Mouse (Mus musculus) limb, embryonic 15.5 days (tissue): ENCODE results near the gene Mgat4a. TPM values are rescaled to one million over a fixed set of nuclear protein-coding genes. Genes with fewer than 3 reads are reported as not detected.

ENCODE experiments used
- ATAC-seq: fragments of 200-750 bp; cut with Nextera tagmentation; 2 replicates; pipeline ENCODE4 v1.8.0; 2017; ENCODE audit warnings: low read depth, moderate TSS enrichment; ENCODE audit not compliant: insufficient number of reproducible peaks, low FRiP score, low TSS enrichment
- H3K27ac ChIP-seq: fragments of 300-500 bp; sonication (generic); 2 replicates; pipeline ENCODE4 v1.5.1; 2015; ENCODE audit warnings: moderate library complexity, mild to moderate bottlenecking, inconsistent platforms
- H3K27me3 ChIP-seq: fragments of 300-500 bp; sonication (generic); 2 replicates; pipeline ENCODE4 v1.6.1; 2015; ENCODE audit warnings: inconsistent platforms
- H3K36me3 ChIP-seq: fragments of 300-500 bp; sonication (generic); 2 replicates; pipeline ENCODE4 v1.6.1; 2015; ENCODE audit warnings: inconsistent platforms
- H3K4me1 ChIP-seq: fragments of 300-500 bp; sonication (generic); 2 replicates; pipeline ENCODE4 v1.6.1; 2015; ENCODE audit warnings: inconsistent platforms
- H3K4me2 ChIP-seq: fragments of 300-500 bp; sonication (generic); 2 replicates; pipeline ENCODE4 v1.6.1; 2015; ENCODE audit warnings: mild to moderate bottlenecking, inconsistent platforms
- H3K4me3 ChIP-seq: fragments of 300-500 bp; sonication (generic); 2 replicates; pipeline ENCODE4 v1.5.1; 2015; ENCODE audit warnings: mild to moderate bottlenecking, inconsistent platforms
- H3K9ac ChIP-seq: fragments of 300-500 bp; sonication (generic); 2 replicates; pipeline ENCODE4 v1.6.1; 2015; ENCODE audit warnings: inconsistent platforms
- H3K9me3 ChIP-seq: fragments of 300-500 bp; sonication (generic); 2 replicates; pipeline ENCODE4 v1.6.1; 2016; ENCODE audit warnings: inconsistent platforms
- WGBS: fragments of 180-500 bp; shearing (Covaris S2); methylation state at CpG from one replicate; pipeline ENCODE4 v1.1.7; 2015; 5-methylcytosine and 5-hydroxymethylcytosine counted together
- polyA plus RNA-seq: library from polyadenylated mRNA; unstranded; fragments of >200 nt; fragmentation: Nextera tagmentation; extraction: Ambion mirVana; gene quantifications from 2 replicates; pipeline ENCODE4 v1.2.1, GENCODE M21; 2015

Mgat4a gene
- polyA plus RNA-seq, 1 experiment from 2014 or later: 8.8 TPM

DNA sequence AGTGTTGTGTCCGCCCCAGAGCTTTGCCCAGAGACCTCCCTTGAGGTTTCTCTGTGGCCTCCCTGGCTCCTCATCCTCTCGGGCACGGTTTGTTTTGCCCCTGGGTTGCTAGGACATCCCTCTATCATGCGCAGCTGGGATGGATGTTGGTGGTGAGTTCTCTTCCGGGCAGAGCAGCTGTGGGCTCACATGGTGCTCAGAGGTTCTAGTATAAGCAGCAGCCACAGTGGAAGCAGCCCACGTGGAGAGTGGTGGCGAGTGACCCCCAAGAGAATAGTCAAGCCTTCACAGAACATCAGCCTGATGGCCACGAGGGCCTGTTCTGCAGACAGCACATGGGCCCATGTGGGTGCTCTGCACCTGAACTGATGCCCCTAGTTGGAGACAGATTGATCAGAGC is 133.6 kb downstream of the Mgat4a start:
- H3K36me3 ChIP-seq: peaks cover 10% of the 10 kb centered on the region; the same call in 1 of the 2 replicates
- H3K4me3 ChIP-seq: no peak overlapping the region
- no peak overlapping the region for H3K9ac ChIP-seq
- H3K27me3 ChIP-seq: no peaks in the 10 kb centered on the region
- H3K27ac ChIP-seq: no peak overlapping the region
- H3K4me1 ChIP-seq: no peaks in the 10 kb centered on the region
- ATAC-seq: no peak
- H3K4me2 ChIP-seq: no peak overlapping the region
- WGBS: 81% methylated on average over 8 of the region's 8 CpGs
- no peaks in the 10 kb centered on the region for H3K9me3 ChIP-seq

- Histone ChIP-seq H3K9ac (no peak overlapping the region), H3K4me3 (no peak overlapping the region), H3K4me2 (no peak overlapping the region), H3K27ac (no peak overlapping the region), H3K36me3 (peaks cover 14% of the 10 kb centered on the region; the same call in 1 of the 2 replicates), H3K9me3 (no peaks in the 10 kb centered on the region), H3K4me1 (no peaks in the 10 kb centered on the region), H3K27me3 (no peaks in the 10 kb centered on the region)
- 80% methylated on average over 2 of the region's 2 CpGs for WGBS
- no peak for ATAC-seq
These were observed 135.7 kb downstream of the Mgat4a start for GRCm38 (mm10) chr1:37405137-37405536.

- no peak overlapping the region for H3K9ac ChIP-seq
- no peak overlapping the region for H3K4me2 ChIP-seq
- H3K4me3 ChIP-seq: no peak overlapping the region
- 57% methylated on average over 4 of the region's 4 CpGs for WGBS
- H3K4me1 ChIP-seq: no peaks in the 10 kb centered on the region
- H3K27me3 ChIP-seq: no peaks in the 10 kb centered on the region
- H3K36me3 ChIP-seq: peaks cover 29% of the 10 kb centered on the region
- H3K9me3 ChIP-seq: no peaks in the 10 kb centered on the region
- no peak for ATAC-seq
- H3K27ac ChIP-seq: no peak overlapping the region
These were observed 139.1 kb downstream of the Mgat4a start for GRCm38 (mm10) chr1:37401687-37402086.

- ATAC-seq: no peak
- H3K4me3 ChIP-seq: no peak overlapping the region
- H3K9me3 ChIP-seq: no peaks in the 10 kb centered on the region
- H3K9ac ChIP-seq: no peak overlapping the region
- H3K4me1 ChIP-seq: no peaks in the 10 kb centered on the region
- H3K4me2 ChIP-seq: no peak overlapping the region
- no peak overlapping the region for H3K27ac ChIP-seq
- 68% methylated on average over 8 of the region's 8 CpGs for WGBS
- no peaks in the 10 kb centered on the region for H3K27me3 ChIP-seq
- peaks cover 41% of the 10 kb centered on the region for H3K36me3 ChIP-seq
These were observed 141.1 kb downstream of the Mgat4a start for GRCm38 (mm10) chr1:37399734-37400133.

GRCm38 (mm10) chr1:37398961-37399360 is 141.9 kb downstream of the Mgat4a start:
- H3K9me3 ChIP-seq: no peaks in the 10 kb centered on the region
- no peak overlapping the region for H3K9ac ChIP-seq
- no peak for ATAC-seq

DNA sequence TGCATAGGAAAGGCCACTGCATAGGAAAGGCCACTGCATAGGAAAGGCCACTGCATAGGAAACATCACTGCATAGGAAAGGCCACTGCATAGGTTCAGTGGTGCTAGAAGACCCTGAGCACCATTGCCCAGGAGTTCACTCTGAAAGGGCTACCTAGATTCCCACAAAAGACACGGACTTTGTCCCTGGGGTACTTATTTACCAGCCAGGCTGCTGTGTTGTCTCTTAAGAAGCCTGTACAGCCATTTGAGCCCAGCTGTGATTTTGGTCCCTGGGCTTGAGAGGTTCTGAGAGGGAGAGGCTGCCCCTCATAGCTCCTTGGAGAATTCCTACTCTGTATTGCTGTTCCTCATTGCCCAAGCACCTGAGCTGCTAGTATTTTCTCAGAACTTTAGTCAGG is 144.3 kb downstream of the Mgat4a start:
- Histone ChIP-seq H3K9ac (no peak overlapping the region), H3K9me3 (no peaks in the 10 kb centered on the region), H3K4me3 (no peak overlapping the region), H3K27me3 (no peaks in the 10 kb centered on the region), H3K36me3 (peaks cover 49% of the 10 kb centered on the region), H3K27ac (no peak overlapping the region), H3K4me1 (no peaks in the 10 kb centered on the region), H3K4me2 (no peak overlapping the region)
- WGBS: 61% methylated on average over 1 of the region's 1 CpGs
- ATAC-seq: no peak

More at GRCm38 (mm10) chr1:37398961-37399360, 141.9 kb downstream of the Mgat4a start:
- no peak overlapping the region for H3K27ac ChIP-seq
- 28% methylated on average over 3 of the region's 3 CpGs for WGBS
- no peak overlapping the region for H3K4me3 ChIP-seq
- no peak overlapping the region for H3K4me2 ChIP-seq
- peaks cover 43% of the 10 kb centered on the region for H3K36me3 ChIP-seq
- H3K27me3 ChIP-seq: no peaks in the 10 kb centered on the region
- H3K4me1 ChIP-seq: no peaks in the 10 kb centered on the region

- H3K9me3 ChIP-seq: no peaks in the 10 kb centered on the region
- H3K4me3 ChIP-seq: no peak overlapping the region
- no peak overlapping the region for H3K4me2 ChIP-seq
- H3K36me3 ChIP-seq: peaks cover 55% of the 10 kb centered on the region
- WGBS: 74% methylated on average over 5 of the region's 5 CpGs
- no peak for ATAC-seq
- H3K27me3 ChIP-seq: no peaks in the 10 kb centered on the region
- H3K9ac ChIP-seq: no peak overlapping the region
- no peaks in the 10 kb centered on the region for H3K4me1 ChIP-seq
- no peak overlapping the region for H3K27ac ChIP-seq
These were observed 147.6 kb downstream of the Mgat4a start for GRCm38 (mm10) chr1:37393174-37393573.

Other genes with a start within 250 kb of the Mgat4a start
- 16.9 and 18.4 TPM in 2 replicates for gene Inpp4a, start 241.2 kb downstream of the Mgat4a start, polyA plus RNA-seq
- gene Coa5, start 110.9 kb downstream of the Mgat4a start, polyA plus RNA-seq: 46.1 and 47.1 TPM in 2 replicates
- 145 and 150 TPM in 2 replicates for gene Unc50, start 110.9 kb downstream of the Mgat4a start, polyA plus RNA-seq
- gene 2010300C02Rik, start 179.1 kb upstream of the Mgat4a start, polyA plus RNA-seq: 3.4 and 3.9 TPM in 2 replicates